ENCODE assay signal across 8 mouse cellular contexts in the genomic region with DNA sequence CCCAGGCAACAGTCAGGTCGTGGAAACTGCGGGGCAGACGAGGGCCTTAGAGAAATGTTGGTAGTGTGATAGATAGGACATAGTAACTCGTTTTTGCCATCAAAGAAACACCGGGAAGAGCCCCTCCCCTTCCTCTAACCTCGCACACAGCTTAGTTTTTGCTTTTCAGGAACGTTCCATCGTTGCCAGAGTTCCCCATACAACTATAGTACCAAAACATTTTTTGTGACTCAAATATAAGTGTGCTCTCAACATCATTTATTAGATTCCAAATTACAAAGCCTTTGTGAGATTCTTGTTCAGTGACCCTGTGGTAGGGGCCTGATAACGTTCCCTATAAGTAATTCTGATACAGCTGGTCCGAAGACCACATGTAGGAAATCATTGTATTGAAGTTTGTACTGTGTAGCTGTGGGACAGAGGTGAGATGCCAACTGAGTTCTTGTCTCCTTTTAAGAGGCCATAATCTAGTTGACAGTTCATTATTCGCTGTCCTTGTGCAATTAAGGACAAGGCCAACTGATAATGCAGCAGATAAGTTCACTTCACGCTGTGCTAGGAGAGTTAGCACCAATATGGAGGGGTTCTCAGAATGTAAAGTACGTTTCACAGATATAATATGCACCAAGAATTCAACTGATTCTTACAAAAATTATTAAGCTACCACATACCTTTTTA. TPM values are rescaled to one million over a fixed set of nuclear protein-coding genes. Genes with fewer than 3 reads are reported as not detected.
A peak's percentile ranks its signal among the peaks of the same experiment; 100 is the strongest.
DNase-seq lines count a peak whose midpoint lies in the region; ATAC-seq and TF ChIP-seq lines count a peak whose summit lies in the region.

No protein-coding gene starts in this region.

- DNase-seq in left cerebral cortex, adult 2 months (ENCODE audit: extremely low spot score in 1 of 2, low spot score in 2 of 2), result no peak
- DNase-seq in left cerebral cortex, adult 8-10 months (ENCODE audit: low spot score in 2 of 2), result no peak
- no peak for DNase-seq in embryonic facial prominence, embryonic 11.5 days (ENCODE audit: low spot score)
- DNase-seq in intestine, embryonic 14.5 days (ENCODE audit: low spot score), result no peak
- DNase-seq in urinary bladder, postnatal 25 days (ENCODE audit: low spot score), result no peak
- no peak for DNase-seq in B cell, adult 2 months
- DNase-seq in lung, postnatal 4 days, result no peak

- H3K9ac ChIP-seq in embryonic facial prominence, embryonic 11.5 days (replicated peaks; ENCODE audit: low read length), result peak overlapping the region; percentile 85
- H3K9ac ChIP-seq in intestine, embryonic 14.5 days (ENCODE audit: low read length), result peak overlapping the region; percentile 75
- peak overlapping the region; percentile 57; the same call in 1 of the 2 replicates for H3K9ac ChIP-seq in neural tube, embryonic 12.5 days

- H3K9me3 ChIP-seq in embryonic facial prominence, embryonic 11.5 days (replicated peaks; ENCODE audit: control insufficient read depth, low read length), result no peaks in the 10 kb centered on the region
- no peaks in the 10 kb centered on the region for H3K9me3 ChIP-seq in intestine, embryonic 14.5 days (ENCODE audit: control insufficient read depth, low read length)
- H3K9me3 ChIP-seq in neural tube, embryonic 12.5 days, result no peaks in the 10 kb centered on the region

- WGBS in embryonic facial prominence, embryonic 11.5 days, result 22% methylated on average over 13 of the region's 13 CpGs
- 19% methylated on average over 13 of the region's 13 CpGs for WGBS in intestine, embryonic 14.5 days
- WGBS in neural tube, embryonic 12.5 days, result 24% methylated on average over 13 of the region's 13 CpGs

- no peak for ATAC-seq in embryonic facial prominence, embryonic 11.5 days (replicated peaks; ENCODE audit: insufficient number of reproducible peaks, low FRiP score, low TSS enrichment, low read depth)
- no peak for ATAC-seq in intestine, embryonic 14.5 days (replicated peaks; ENCODE audit: low FRiP score, low TSS enrichment, low read depth)
- ATAC-seq in neural tube, embryonic 12.5 days (ENCODE audit: low FRiP score, low read depth), result no peak

- H3K36me3 ChIP-seq in embryonic facial prominence, embryonic 11.5 days (replicated peaks; ENCODE audit: control insufficient read depth, insufficient read depth, low read depth, low read length), result peaks cover 2% of the 10 kb centered on the region; the same call in 1 of the 2 replicates
- H3K36me3 ChIP-seq in intestine, embryonic 14.5 days (ENCODE audit: control insufficient read depth, insufficient read depth, low read length), result peaks cover 21% of the 10 kb centered on the region
- H3K36me3 ChIP-seq in neural tube, embryonic 12.5 days, result peaks cover 17% of the 10 kb centered on the region

- peak overlapping the region; percentile 49 for H3K4me2 ChIP-seq in embryonic facial prominence, embryonic 11.5 days (ENCODE audit: low read depth, low read length)
- H3K4me2 ChIP-seq in intestine, embryonic 14.5 days (ENCODE audit: low read length), result peak overlapping the region; percentile 60
- H3K4me2 ChIP-seq in neural tube, embryonic 12.5 days (replicated peaks), result peak overlapping the region; percentile 63

- H3K4me1 ChIP-seq in embryonic facial prominence, embryonic 11.5 days (ENCODE audit: control insufficient read depth, insufficient read depth, low read length), result peaks cover 8% of the 10 kb centered on the region
- H3K4me1 ChIP-seq in intestine, embryonic 14.5 days (replicated peaks; ENCODE audit: control insufficient read depth, insufficient read depth, low read length), result peaks cover 30% of the 10 kb centered on the region
- H3K4me1 ChIP-seq in neural tube, embryonic 12.5 days, result peaks cover 37% of the 10 kb centered on the region

- no peak for TF ChIP-seq CTCF in left cerebral cortex, adult 2 months (IDR thresholded peaks at IDR 0.05)

- intact Hi-C loops in left cerebral cortex, adult 2 months (cut with DNase I), result no loop called here

- no peaks in the 10 kb centered on the region for H3K27me3 ChIP-seq in embryonic facial prominence, embryonic 11.5 days (ENCODE audit: control insufficient read depth, insufficient read depth, low read length)
- no peaks in the 10 kb centered on the region for H3K27me3 ChIP-seq in intestine, embryonic 14.5 days (replicated peaks; ENCODE audit: control insufficient read depth, insufficient read depth, low read length)
- H3K27me3 ChIP-seq in neural tube, embryonic 12.5 days (replicated peaks), result peaks cover 3% of the 10 kb centered on the region; the same call in 1 of the 2 replicates

- peak overlapping the region; percentile 97 for H3K27ac ChIP-seq in left cerebral cortex, adult 2 months
- peak overlapping the region; percentile 88 for H3K27ac ChIP-seq in embryonic facial prominence, embryonic 11.5 days (replicated peaks; ENCODE audit: low read depth, low read length)
- H3K27ac ChIP-seq in intestine, embryonic 14.5 days (ENCODE audit: low read depth), result peak overlapping the region; percentile 94
- peak overlapping the region; percentile 83; the same call in 1 of the 2 replicates for H3K27ac ChIP-seq in neural tube, embryonic 12.5 days

- H3K4me3 ChIP-seq in left cerebral cortex, adult 2 months, result peak overlapping the region; percentile 98
- peak overlapping the region; percentile 63 for H3K4me3 ChIP-seq in embryonic facial prominence, embryonic 11.5 days (ENCODE audit: low read depth, low read length)
- H3K4me3 ChIP-seq in intestine, embryonic 14.5 days (ENCODE audit: low read depth, low read length), result peak overlapping the region; percentile 71
- peak overlapping the region; percentile 86 for H3K4me3 ChIP-seq in neural tube, embryonic 12.5 days

RNA-seq across cellular contexts. Expression of gene Nfe2l1, which starts 0.9 kb away (rescaled TPM):
- total RNA-seq in left cerebral cortex, adult 2 months (2021), result 100 to 1,000 TPM; 281 to 290 TPM
- total RNA-seq in left cerebral cortex, adult 8-10 months (2022), result 100 to 1,000 TPM; 301 to 348 (median 321) TPM
- 30.3 and 32.5 TPM in 2 replicates for polyA plus RNA-seq in embryonic facial prominence, embryonic 11.5 days (2014; fragmentation: Nextera tagmentation; extraction: Ambion mirVana)
- 36.0 and 36.7 TPM in 2 replicates for polyA plus RNA-seq in intestine, embryonic 14.5 days (2014; fragmentation: Nextera tagmentation; extraction: Ambion mirVana)
- polyA plus RNA-seq in neural tube, embryonic 12.5 days (2016; fragmentation: Nextera tagmentation; extraction: Ambion mirVana), result 75.5 and 79.5 TPM in 2 replicates

RNA-seq across cellular contexts. Expression of gene Copz2, which starts 19.0 kb away (rescaled TPM):
- 1 to 10 TPM; 4.8 to 5.0 TPM for total RNA-seq in left cerebral cortex, adult 2 months (2021)
- total RNA-seq in left cerebral cortex, adult 8-10 months (2022), result 10 to 100 TPM in 1 of 4 experiments, 1 to 10 TPM in 3; 6.4 to 10.7 (median 6.8) TPM
- 61.1 and 61.2 TPM in 2 replicates for polyA plus RNA-seq in embryonic facial prominence, embryonic 11.5 days (2014; fragmentation: Nextera tagmentation; extraction: Ambion mirVana)
- polyA plus RNA-seq in intestine, embryonic 14.5 days (2014; fragmentation: Nextera tagmentation; extraction: Ambion mirVana), result 100 and 102 TPM in 2 replicates
- 41.4 and 46.9 TPM in 2 replicates for polyA plus RNA-seq in neural tube, embryonic 12.5 days (2016; fragmentation: Nextera tagmentation; extraction: Ambion mirVana)

RNA-seq across cellular contexts. Expression of gene Cbx1, which starts 41.8 kb away (rescaled TPM):
- 10 to 100 TPM; 45.5 to 46.5 TPM for total RNA-seq in left cerebral cortex, adult 2 months (2021)
- 10 to 100 TPM; 36.5 to 43.3 (median 38.9) TPM for total RNA-seq in left cerebral cortex, adult 8-10 months (2022)
- polyA plus RNA-seq in embryonic facial prominence, embryonic 11.5 days (2014; fragmentation: Nextera tagmentation; extraction: Ambion mirVana), result 160 and 179 TPM in 2 replicates
- 87.8 and 101 TPM in 2 replicates for polyA plus RNA-seq in intestine, embryonic 14.5 days (2014; fragmentation: Nextera tagmentation; extraction: Ambion mirVana)
- 125 and 143 TPM in 2 replicates for polyA plus RNA-seq in neural tube, embryonic 12.5 days (2016; fragmentation: Nextera tagmentation; extraction: Ambion mirVana)

RNA-seq across cellular contexts. Expression of gene Snx11, which starts 53.3 kb away (rescaled TPM):
- 10 to 100 TPM; 49.7 to 52.2 TPM for total RNA-seq in left cerebral cortex, adult 2 months (2021)
- 10 to 100 TPM; 38.4 to 49.2 (median 44.4) TPM for total RNA-seq in left cerebral cortex, adult 8-10 months (2022)
- polyA plus RNA-seq in embryonic facial prominence, embryonic 11.5 days (2014; fragmentation: Nextera tagmentation; extraction: Ambion mirVana), result 9.8 and 10.4 TPM in 2 replicates
- 8.0 and 9.2 TPM in 2 replicates for polyA plus RNA-seq in intestine, embryonic 14.5 days (2014; fragmentation: Nextera tagmentation; extraction: Ambion mirVana)
- polyA plus RNA-seq in neural tube, embryonic 12.5 days (2016; fragmentation: Nextera tagmentation; extraction: Ambion mirVana), result 57.0 and 58.4 TPM in 2 replicates
